Mouse (Mus musculus): ENCODE data around the gene Sun1.

DNA sequence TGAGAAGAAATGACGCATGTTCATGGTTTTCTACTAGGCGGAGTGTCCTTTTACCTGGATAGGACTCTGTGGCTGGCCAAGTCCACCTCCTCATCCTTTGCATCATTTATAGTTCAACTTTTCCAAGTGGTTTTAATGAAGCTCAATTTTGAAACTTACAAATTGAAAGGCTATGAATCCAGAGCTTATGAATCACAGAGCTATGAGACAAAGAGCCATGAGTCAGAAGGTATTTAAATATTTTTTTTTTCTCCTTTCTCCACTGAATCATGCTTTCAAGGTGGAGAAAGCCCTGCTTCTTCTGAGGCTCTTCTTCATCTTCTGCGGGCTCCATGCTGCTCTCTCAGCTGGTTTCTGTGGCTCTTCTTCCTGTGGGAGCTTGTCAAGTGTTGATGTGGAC, 29.3 kb downstream of the Sun1 start:
- TF ChIP-seq CTCF (IDR thresholded peaks at IDR 0.05; ENCODE audit: low read depth) (no peak), EP300 (IDR thresholded peaks at IDR 0.05; ENCODE audit: low read depth) (no peak)
